Mouse (Mus musculus) lung, adult 2 months (tissue): ENCODE data around the gene Pin4. TPM values are rescaled to one million over a fixed set of nuclear protein-coding genes. Genes with fewer than 3 reads are reported as not detected.
A peak's percentile ranks its signal among the peaks of the same experiment; 100 is the strongest.

Experiments
- DNase-seq: peaks from one replicate; pipeline ENCODE4 v3.0.0; 2022
- H3K4me1 ChIP-seq: fragments of 200-500 bp; 2 replicates; pipeline ENCODE4 v1.6.1; 2011; ENCODE audit warnings: low read length; ENCODE audit not compliant: control insufficient read depth, insufficient read depth
- H3K4me3 ChIP-seq: fragments of 200-500 bp; replicated peaks from 2 replicates; pipeline ENCODE3; 2011; ENCODE audit warnings: low read depth, mild to moderate bottlenecking, control low read depth, low read length; ENCODE audit errors: extremely low read depth
- CTCF ChIP-seq: fragments of 200-500 bp; IDR thresholded peaks from 2 replicates; pipeline ENCODE4 v1.5.1; 2011; ENCODE audit warnings: mild to moderate bottlenecking, low read length, control low read depth; ENCODE audit not compliant: insufficient read depth
- POLR2A ChIP-seq: fragments of 200-500 bp; IDR thresholded peaks from 2 replicates; pipeline ENCODE4 v1.6.1; 2011; ENCODE audit warnings: low read depth, mild to moderate bottlenecking, control low read depth, low read length, borderline replicate concordance; ENCODE audit errors: extremely low read depth
- WGBS: fragments of 180-500 bp; shearing (Covaris S2); methylation state at CpG from one replicate; pipeline ENCODE4 v1.1.7; 2018; 5-methylcytosine and 5-hydroxymethylcytosine counted together
- polyA plus RNA-seq: library from polyadenylated mRNA; depleted of rRNA; stranded (reverse); fragments of >200 nt; gene quantifications from 2 replicates; pipeline ENCODE4 v1.2.3, GENCODE M21; 2012

Pin4 gene
- polyA plus RNA-seq, 1 experiment: 1.1 TPM

DNA sequence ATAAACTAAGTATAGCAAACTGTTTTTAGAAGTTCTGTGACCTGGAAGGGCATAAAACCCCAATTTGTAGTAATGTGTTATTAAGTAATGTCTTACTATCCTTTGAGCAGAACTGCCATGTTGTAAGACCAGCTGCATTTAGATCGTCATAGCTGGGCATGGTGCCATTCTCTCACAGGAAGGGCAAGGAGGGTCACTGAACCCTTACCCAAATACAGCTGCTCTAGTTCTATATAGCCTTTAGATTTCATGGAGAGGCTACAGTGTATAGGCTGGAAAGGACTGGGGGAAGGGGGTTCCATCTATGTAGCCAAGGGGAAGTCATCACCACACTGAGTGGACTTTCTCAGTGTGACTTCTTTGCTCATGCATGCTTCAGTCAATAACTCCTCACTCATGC, 21.9 kb downstream of the Pin4 start:
- TF ChIP-seq CTCF: no peak
- TF ChIP-seq POLR2A: no peak
- DNase-seq: no peak
- Histone ChIP-seq H3K4me3 (no peak overlapping the region), H3K4me1 (no peaks in the 10 kb centered on the region)
- 60% methylated on average over 1 of the region's 1 CpGs for WGBS

DNA sequence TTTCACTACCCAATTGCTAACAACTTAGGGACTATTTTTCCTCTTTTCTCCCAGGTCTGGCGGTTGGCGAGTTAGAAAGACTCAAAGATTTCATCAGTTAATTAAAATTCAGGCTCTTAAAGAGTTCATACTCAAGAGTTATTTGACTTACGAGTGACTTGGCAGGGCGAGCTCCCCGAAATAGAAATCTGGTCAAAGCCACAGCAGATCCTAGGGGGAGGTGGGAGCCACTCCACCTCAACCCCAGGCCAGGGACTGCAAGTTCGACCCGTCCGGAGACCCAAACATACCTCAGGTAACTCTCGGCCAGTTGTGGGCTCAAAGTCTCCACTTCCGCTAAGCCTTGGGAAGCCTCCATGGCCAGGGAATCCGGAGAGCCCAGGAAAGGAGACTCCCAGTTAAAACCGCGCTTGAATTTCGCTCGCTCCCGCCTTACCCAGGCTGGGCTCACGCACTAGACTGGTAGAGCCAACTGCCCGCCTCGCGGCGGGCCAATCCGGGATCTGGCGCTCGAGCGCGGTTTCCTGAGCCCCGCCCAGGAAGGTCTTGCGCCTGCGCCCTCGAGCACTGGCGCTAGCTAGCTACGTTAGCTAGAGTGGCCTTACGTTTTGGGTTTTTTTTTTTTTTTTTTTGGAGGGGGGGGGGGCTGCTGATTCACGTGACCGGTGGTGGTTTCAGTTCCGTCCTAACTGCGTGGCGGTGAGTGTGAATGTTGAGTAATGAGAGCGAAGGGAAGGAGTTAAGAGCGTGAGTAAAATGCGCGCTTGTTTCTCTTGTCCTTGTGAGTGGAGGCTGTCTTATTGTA, 37.6 kb downstream of the Pin4 start, which contains the start of gene Ercc6l:
Ercc6l (minus strand) TSS at position 474 of the 805 bp plus-strand sequence.
- TF ChIP-seq POLR2A (no peak), CTCF (no peak)
- peak within 1 kb of the TSS; percentile 92 for H3K4me3 ChIP-seq
- H3K4me1 ChIP-seq: no peaks in the 10 kb centered on the region
- WGBS: 23% methylated on average over 42 of the region's 42 CpGs
- DNase-seq: peak; percentile 80

DNA sequence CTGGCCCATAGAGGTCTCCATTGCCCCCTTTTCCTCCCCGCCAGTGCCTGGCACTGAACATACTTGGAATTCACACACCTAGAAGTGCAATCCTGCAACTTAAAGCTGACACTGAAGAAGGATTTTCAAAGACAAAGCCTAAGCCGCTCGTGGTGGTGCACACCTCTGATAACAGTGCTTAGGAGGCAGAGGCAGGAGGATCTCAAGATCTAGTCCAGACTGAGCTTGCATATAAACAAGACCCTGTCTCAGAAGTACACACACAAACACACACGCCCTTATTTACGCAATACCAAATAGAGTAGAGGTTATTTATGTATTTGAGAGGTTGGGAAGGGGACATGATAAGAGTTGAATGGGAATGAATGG, 38.2 kb downstream of the Pin4 start:
- no peak for TF ChIP-seq CTCF
- no peak for TF ChIP-seq POLR2A
- Histone ChIP-seq H3K4me3 (peak overlapping the region; percentile 71), H3K4me1 (no peaks in the 10 kb centered on the region)
- 45% methylated on average over 5 of the region's 5 CpGs for WGBS
- no peak for DNase-seq

DNA sequence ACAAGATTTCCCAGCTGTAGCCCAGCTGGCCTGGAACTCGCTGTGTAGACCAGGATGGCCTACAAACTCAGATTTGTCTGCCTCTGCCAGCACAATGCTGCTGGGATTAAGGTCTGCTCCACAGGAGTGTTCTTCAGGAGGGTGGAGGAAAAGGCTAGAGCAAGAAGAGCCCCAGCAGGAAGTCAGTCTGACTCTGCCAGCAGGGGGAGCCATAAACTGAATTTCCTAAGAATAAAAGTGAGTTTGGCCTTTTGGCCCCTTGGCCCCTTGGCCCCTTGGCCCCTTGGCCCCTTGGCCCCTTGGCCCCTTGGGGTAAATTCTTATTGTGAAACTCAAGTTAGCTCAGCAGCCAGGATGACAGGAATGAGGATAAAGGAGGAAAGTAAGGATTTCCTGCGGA, 40.5 kb downstream of the Pin4 start:
- TF ChIP-seq POLR2A (no peak), CTCF (peak; percentile 22; the same call in 1 of the 2 replicates)
- H3K4me1 ChIP-seq: no peaks in the 10 kb centered on the region
- DNase-seq: peak; percentile 23
- 65% methylated on average over 2 of the region's 2 CpGs for WGBS
- H3K4me3 ChIP-seq: no peak overlapping the region

DNA sequence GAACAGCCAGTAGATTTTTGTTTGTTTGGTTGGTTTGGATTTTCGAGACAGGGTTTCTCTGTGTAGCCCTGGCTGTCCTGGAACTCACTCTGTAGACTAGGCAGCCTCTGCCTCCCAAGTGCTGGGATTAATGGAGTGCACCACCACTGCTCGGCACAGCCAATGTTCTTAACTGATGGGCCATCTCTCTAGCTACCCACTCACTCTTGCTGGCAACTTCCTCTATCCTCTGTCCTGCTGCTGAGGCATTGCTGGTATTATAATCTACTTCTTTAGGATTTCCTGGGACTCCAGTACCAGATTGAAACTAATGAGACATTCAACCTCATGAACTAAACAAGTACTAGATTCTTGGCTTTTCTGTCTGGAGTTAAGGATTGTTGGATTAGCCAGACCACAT, 41.3 kb downstream of the Pin4 start:
- WGBS: 55% methylated on average over 2 of the region's 2 CpGs
- no peak for DNase-seq
- H3K4me1 ChIP-seq: no peaks in the 10 kb centered on the region
- TF ChIP-seq POLR2A (no peak), CTCF (no peak)
- no peak overlapping the region for H3K4me3 ChIP-seq

DNA sequence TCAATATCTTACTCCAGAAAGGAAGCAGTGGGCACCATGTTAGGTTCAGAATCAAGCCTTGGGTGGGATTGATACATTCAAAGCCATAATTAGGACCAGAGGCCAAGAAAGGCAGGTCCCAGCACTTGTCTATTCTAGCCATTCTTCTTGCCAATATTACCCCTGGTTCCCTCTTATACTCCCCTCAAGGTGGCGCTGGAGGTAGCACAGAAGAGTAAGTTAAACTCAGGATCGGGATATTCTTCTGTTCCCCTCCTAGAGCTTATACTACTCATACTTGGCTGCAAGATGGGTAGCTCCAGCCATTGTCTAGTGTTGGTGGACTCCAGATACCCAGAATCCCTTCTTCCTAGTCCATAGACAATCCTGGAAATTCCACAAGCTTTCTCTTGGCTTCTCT, 43.8 kb downstream of the Pin4 start:
- TF ChIP-seq POLR2A (no peak), CTCF (no peak)
- DNase-seq: no peak
- 39% methylated on average over 2 of the region's 2 CpGs for WGBS

DNA sequence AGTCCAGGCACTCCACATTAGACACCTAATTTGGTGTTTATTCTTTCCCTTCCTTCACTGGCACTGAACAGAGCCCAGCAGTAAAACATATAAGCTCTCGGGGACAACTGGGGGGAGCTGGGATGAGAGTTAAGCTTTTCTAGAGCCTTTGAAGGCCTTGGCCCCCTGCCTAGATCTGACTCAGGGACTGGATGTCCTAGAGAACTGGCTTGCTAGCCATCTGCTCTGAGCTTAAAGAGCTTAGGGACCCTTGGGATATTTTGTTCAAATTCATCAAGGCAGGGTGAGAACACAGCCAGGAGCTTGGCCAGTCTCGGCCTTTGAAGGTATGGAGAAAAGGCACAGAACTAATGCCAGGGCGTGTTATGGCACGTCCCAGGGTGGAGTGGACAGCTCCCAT, 44.3 kb downstream of the Pin4 start:
- TF ChIP-seq CTCF: no peak
- no peak for TF ChIP-seq POLR2A
- 67% methylated on average over 4 of the region's 4 CpGs for WGBS
- Histone ChIP-seq H3K4me1 (no peaks in the 10 kb centered on the region), H3K4me3 (no peak overlapping the region)
- no peak for DNase-seq

More for the DNA sequence above, 43.8 kb downstream of the Pin4 start:
- Histone ChIP-seq H3K4me3 (no peak overlapping the region), H3K4me1 (no peaks in the 10 kb centered on the region)

DNA sequence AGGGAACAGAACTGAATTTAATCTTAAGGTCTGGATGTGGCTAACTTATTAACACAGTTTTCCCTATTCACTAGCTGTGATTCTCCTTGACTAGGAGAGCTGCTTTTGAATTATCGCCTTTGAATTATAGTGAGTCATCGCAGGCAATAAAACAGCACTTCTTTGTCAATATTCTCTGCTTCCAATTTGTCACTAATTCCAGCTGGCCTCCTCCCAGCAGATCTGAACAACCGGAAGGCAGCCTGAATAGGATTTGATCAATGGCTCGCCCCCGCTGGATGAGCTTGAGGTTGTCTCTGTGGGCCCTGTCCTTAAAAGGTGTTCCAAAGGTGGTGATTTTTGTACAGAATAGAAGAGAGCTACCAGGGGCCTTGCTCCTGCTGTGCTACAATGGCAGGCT, 47.3 kb downstream of the Pin4 start:
- Histone ChIP-seq H3K4me3 (no peak overlapping the region), H3K4me1 (no peaks in the 10 kb centered on the region)
- 67% methylated on average over 5 of the region's 5 CpGs for WGBS
- no peak for DNase-seq
- TF ChIP-seq CTCF: no peak

DNA sequence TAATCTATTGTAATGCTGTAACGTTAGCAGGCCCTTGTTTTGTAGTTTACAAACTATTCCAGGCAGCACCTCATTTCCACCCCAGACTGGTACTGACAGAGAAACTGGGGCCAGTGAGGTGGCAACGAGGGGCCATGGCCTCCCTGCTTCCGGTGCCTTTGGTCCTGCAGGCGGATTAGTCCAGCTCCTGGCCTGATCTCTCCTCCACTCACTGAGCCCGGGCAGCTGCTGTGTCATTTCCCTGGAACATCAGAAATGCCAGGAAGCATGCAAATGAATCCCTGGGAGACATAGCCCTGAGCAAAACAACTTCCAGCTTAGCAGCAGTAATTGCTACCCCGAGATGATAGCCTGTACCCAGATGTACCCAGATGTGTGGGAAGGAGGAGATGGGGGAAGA, 47.7 kb downstream of the Pin4 start:
- no peak overlapping the region for H3K4me3 ChIP-seq
- WGBS: 57% methylated on average over 6 of the region's 6 CpGs
- H3K4me1 ChIP-seq: no peaks in the 10 kb centered on the region
- no peak for DNase-seq
- TF ChIP-seq POLR2A: no peak
- no peak for TF ChIP-seq CTCF

DNA sequence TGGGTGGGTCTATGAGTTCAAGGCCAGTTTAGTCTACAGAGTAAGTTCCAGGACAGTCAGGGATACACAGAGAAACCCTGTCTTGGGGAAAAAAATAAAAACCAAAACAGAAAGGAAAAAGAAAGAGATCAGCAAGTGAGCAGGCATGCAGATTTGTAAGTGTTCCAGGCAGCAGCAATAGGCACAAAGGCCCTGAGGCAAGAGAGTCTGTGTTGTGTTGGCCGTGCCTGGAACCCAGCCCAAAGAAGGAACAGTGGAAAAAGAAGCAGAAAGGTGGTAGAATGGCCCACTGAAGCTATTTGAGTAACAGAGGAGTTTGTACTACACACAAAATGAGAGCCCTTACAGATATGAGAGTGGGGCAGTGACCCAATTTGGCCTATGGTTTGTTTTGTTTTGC, 50.5 kb downstream of the Pin4 start:
- DNase-seq: no peak
- Histone ChIP-seq H3K4me3 (no peak overlapping the region), H3K4me1 (no peaks in the 10 kb centered on the region)
- 55% methylated on average over 1 of the region's 1 CpGs for WGBS
- TF ChIP-seq CTCF: no peak

DNA sequence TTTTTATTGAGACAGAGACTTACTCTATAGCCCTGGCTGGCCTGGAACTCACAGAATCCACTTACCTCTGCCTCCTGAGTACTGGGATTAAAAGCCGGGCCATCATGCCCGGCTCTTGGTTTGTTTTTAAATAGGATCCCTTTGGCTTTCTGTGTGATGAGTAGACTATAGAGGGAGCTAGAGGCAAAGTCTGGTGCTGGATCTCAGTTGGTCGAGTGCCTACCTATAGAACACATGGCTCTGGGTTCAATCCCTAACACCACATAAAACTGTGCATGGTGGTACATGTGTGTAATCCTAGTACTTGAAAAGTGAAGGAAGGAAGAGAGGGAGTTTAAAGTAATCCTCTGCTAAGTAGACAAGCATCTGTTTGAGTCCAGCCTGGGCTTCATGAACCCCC, 50.9 kb downstream of the Pin4 start:
- 53% methylated on average over 3 of the region's 3 CpGs for WGBS
- no peak for TF ChIP-seq POLR2A
- no peak for TF ChIP-seq CTCF
- Histone ChIP-seq H3K4me1 (no peaks in the 10 kb centered on the region), H3K4me3 (no peak overlapping the region)
- no peak for DNase-seq
